Mouse (Mus musculus): ENCODE data around the gene Pank1. TPM values are rescaled to one million over a fixed set of nuclear protein-coding genes. Genes with fewer than 3 reads are reported as not detected.

The Pank1 gene
- polyA plus RNA-seq, 1 experiment from 2014 or later = 14.1 TPM

DNA sequence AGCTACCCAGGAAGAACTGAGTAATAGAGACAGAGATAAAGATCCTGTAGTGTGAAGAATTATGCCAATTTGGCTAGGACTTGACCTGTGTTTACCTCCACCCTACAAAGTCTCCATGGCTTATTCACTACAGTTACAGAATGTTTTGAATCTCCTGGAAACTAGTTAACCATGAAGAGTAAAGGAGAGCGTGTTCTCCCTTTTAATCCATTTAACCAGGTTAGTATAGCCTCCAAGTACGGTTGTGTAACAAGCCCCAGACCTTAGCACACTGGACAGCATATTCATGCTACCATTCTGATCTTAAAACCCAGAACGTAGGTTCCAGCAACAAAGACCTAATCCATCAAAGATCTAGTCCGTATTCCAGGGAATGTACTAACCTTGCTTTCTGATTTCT, 75.9 kb downstream of the Pank1 start:
- Histone ChIP-seq H3K9ac (replicated peaks; ENCODE audit: low read depth, low read length) (no peak overlapping the region), H3K4me1 (ENCODE audit: control insufficient read depth, insufficient read depth, low read length) (no peaks in the 10 kb centered on the region), H3K36me3 (ENCODE audit: control insufficient read depth, insufficient read depth, low read length) (no peaks in the 10 kb centered on the region), H3K27me3 (ENCODE audit: control insufficient read depth, insufficient read depth, low read length) (no peaks in the 10 kb centered on the region), H3K4me3 (ENCODE audit: low read depth, low read length) (no peak overlapping the region), H3K27ac (ENCODE audit: low read depth, low read length) (no peak overlapping the region), H3K4me2 (ENCODE audit: low read depth, low read length) (no peak overlapping the region), H3K9me3 (ENCODE audit: control insufficient read depth, low read length) (no peaks in the 10 kb centered on the region)
- WGBS = 92% methylated on average over 4 of the region's 4 CpGs
- no peak for ATAC-seq (ENCODE audit: low read depth)

DNA sequence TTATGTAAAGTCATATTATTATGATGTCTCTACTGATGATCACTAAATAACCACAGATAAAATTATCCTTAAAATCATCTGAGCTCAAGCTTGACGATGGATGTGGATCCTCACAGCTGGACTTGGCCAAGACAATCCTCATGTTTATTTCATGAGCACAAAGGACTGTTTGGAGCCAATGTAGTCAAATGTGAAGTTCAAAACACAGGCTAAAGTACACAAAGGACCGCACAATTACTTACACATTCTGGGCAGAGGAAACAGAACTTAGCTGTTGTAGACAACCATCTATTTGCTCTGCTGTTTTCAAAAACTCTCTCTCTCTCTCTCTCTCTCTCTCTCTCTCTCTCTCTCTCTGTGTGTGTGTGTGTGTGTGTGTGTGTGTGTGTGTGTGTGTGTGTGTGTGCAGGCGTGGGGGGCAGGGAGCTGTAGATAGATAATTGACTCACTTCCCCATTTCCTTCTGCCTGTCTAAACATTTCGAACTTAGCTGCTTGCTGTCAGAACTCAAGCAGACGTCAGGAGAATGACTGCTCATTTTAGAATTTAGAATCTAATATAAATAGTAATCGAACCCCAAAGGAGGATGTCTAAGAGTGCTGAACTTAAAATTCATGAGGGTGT, 79.5 kb downstream of the Pank1 start:
- Histone ChIP-seq H3K27ac (ENCODE audit: low read depth, low read length) (no peak overlapping the region), H3K4me2 (ENCODE audit: low read depth, low read length) (no peak overlapping the region), H3K9ac (replicated peaks; ENCODE audit: low read depth, low read length) (no peak overlapping the region), H3K4me3 (ENCODE audit: low read depth, low read length) (no peak overlapping the region), H3K36me3 (ENCODE audit: control insufficient read depth, insufficient read depth, low read length) (no peaks in the 10 kb centered on the region), H3K4me1 (ENCODE audit: control insufficient read depth, insufficient read depth, low read length) (no peaks in the 10 kb centered on the region), H3K9me3 (ENCODE audit: control insufficient read depth, low read length) (no peaks in the 10 kb centered on the region), H3K27me3 (ENCODE audit: control insufficient read depth, insufficient read depth, low read length) (no peaks in the 10 kb centered on the region)
- ATAC-seq (ENCODE audit: low read depth) = peak; percentile 34; the same call in 1 of the 2 replicates
- 64% methylated on average over 6 of the region's 6 CpGs for WGBS

DNA sequence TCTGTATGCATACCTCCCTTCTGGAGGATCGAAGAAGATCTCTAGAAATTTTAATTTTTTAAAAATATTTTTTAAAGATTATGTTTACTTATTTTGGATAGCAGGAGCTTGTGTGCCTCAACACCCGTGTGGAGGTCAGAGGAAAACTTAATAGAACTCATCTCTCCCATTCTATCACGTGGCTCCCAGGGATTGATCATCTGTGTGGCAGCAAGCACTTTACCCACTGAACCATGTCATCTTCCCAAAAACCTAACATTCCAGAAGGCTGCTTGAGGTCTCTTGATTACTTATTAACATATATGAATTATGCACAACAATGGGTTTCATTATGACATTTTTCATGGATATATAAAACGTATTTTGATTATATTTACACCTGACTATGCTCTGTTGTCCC, 82.9 kb downstream of the Pank1 start:
- ATAC-seq (ENCODE audit: low read depth) = no peak
- H3K4me3 ChIP-seq (ENCODE audit: low read depth, low read length) = no peak overlapping the region
- no peak overlapping the region for H3K9ac ChIP-seq (replicated peaks; ENCODE audit: low read depth, low read length)
- no peak overlapping the region for H3K4me2 ChIP-seq (ENCODE audit: low read depth, low read length)
- H3K36me3 ChIP-seq (ENCODE audit: control insufficient read depth, insufficient read depth, low read length) = no peaks in the 10 kb centered on the region
- H3K4me1 ChIP-seq (ENCODE audit: control insufficient read depth, insufficient read depth, low read length) = no peaks in the 10 kb centered on the region
- H3K27me3 ChIP-seq (ENCODE audit: control insufficient read depth, insufficient read depth, low read length) = no peaks in the 10 kb centered on the region
- H3K9me3 ChIP-seq (ENCODE audit: control insufficient read depth, low read length) = no peaks in the 10 kb centered on the region
- no peak overlapping the region for H3K27ac ChIP-seq (ENCODE audit: low read depth, low read length)
- 86% methylated on average over 4 of the region's 4 CpGs for WGBS

DNA sequence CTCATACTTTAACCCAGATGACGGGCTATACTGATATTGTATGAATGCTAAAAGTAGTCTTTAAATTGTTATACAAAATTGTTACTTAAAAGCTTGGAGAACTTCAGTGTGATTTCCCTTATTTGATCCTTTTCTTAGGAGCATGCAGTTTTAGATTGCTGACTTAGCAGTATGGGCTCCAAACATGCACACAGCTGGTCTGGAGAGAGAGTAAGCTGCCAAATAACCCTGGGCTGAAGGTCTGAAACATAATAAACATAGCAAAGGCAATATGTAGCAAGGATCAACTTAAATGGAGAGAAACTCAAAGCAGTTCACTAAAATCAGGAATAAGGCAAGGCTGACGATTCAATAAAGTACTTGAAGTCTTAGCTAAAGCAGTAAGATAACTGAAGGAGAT, 96.8 kb downstream of the Pank1 start:
- no peak overlapping the region for H3K9ac ChIP-seq (replicated peaks; ENCODE audit: low read depth, low read length)
- no peaks in the 10 kb centered on the region for H3K36me3 ChIP-seq (ENCODE audit: control insufficient read depth, insufficient read depth, low read length)
- 93% methylated on average over 2 of the region's 2 CpGs for WGBS
- no peak overlapping the region for H3K4me3 ChIP-seq (ENCODE audit: low read depth, low read length)
- no peak overlapping the region for H3K4me2 ChIP-seq (ENCODE audit: low read depth, low read length)
- no peaks in the 10 kb centered on the region for H3K4me1 ChIP-seq (ENCODE audit: control insufficient read depth, insufficient read depth, low read length)
- no peaks in the 10 kb centered on the region for H3K9me3 ChIP-seq (ENCODE audit: control insufficient read depth, low read length)
- no peak overlapping the region for H3K27ac ChIP-seq (ENCODE audit: low read depth, low read length)
- no peak for ATAC-seq (ENCODE audit: low read depth)
- no peaks in the 10 kb centered on the region for H3K27me3 ChIP-seq (ENCODE audit: control insufficient read depth, insufficient read depth, low read length)

DNA sequence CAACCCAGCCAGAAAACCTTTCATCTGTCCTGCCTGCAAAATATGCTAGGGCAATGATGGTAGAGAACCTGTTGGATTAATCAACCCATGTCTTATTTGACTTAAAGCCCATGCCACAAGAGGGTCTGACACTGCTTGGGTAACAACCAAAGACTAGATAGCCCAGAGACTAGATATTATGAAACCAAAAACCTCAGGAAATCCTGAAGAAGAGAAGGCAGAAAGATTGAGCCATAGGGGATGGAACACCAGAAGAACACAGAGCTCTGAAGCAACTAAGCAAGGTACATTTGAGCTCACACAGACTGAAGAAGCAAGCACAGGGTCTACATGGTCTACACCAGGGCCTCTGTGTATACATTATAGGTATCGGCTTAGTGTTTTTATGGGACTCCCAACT, 100.3 kb downstream of the Pank1 start:
- Histone ChIP-seq H3K9me3 (ENCODE audit: control insufficient read depth, low read length) (no peaks in the 10 kb centered on the region), H3K4me2 (ENCODE audit: low read depth, low read length) (no peak overlapping the region), H3K9ac (replicated peaks; ENCODE audit: low read depth, low read length) (no peak overlapping the region), H3K4me1 (ENCODE audit: control insufficient read depth, insufficient read depth, low read length) (no peaks in the 10 kb centered on the region), H3K27ac (ENCODE audit: low read depth, low read length) (no peak overlapping the region), H3K36me3 (ENCODE audit: control insufficient read depth, insufficient read depth, low read length) (no peaks in the 10 kb centered on the region), H3K27me3 (ENCODE audit: control insufficient read depth, insufficient read depth, low read length) (no peaks in the 10 kb centered on the region), H3K4me3 (ENCODE audit: low read depth, low read length) (no peak overlapping the region)
- ATAC-seq (ENCODE audit: low read depth) = no peak
- 87% methylated on average over 1 of the region's 1 CpGs for WGBS

DNA sequence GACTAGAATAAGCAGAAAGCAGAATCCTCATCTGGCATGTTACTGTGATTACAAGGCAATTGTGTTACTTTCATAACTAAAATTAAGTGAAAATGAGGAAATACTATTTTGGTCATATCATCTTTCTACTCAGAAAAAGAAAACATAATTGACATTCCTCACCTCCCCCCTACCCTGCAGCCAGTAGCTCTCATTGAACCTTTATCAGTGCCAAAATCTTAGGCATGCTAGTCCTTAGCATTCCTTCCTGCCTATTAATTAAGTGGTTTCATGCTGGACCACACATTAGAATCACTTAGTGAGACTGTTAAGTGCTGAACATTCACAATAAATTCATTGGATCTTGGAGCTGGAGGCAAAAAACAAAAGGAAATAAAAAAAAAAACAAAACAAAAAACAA, 101.2 kb downstream of the Pank1 start:
- no peak overlapping the region for H3K9ac ChIP-seq (replicated peaks; ENCODE audit: low read depth, low read length)
- no peak overlapping the region for H3K27ac ChIP-seq (ENCODE audit: low read depth, low read length)
- ATAC-seq (ENCODE audit: low read depth) = no peak
- no peaks in the 10 kb centered on the region for H3K36me3 ChIP-seq (ENCODE audit: control insufficient read depth, insufficient read depth, low read length)
- no peaks in the 10 kb centered on the region for H3K4me1 ChIP-seq (ENCODE audit: control insufficient read depth, insufficient read depth, low read length)
- H3K9me3 ChIP-seq (ENCODE audit: control insufficient read depth, low read length) = no peaks in the 10 kb centered on the region
- H3K27me3 ChIP-seq (ENCODE audit: control insufficient read depth, insufficient read depth, low read length) = no peaks in the 10 kb centered on the region
- no peak overlapping the region for H3K4me2 ChIP-seq (ENCODE audit: low read depth, low read length)
- no peak overlapping the region for H3K4me3 ChIP-seq (ENCODE audit: low read depth, low read length)

DNA sequence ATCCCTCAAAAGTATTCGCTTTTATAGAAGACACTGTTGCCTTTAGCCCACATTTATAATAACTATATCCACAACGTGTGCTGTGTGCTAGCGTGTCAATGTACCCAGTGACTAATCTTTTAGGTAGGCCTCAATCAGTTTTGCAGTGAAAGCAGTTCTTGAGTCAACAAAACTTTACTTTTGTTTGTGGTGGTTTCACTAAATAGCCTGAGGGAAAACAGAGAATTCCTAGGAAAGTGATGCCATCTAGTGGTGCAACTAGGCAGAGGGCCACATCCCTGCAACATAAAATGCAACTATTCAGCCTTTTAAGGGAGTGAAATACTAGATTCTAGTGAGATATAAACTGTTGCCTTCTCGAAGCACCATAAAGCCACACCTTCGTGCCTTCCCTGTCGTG, 106.5 kb downstream of the Pank1 start:
- Histone ChIP-seq H3K4me2 (ENCODE audit: low read depth, low read length) (no peak overlapping the region), H3K36me3 (ENCODE audit: control insufficient read depth, insufficient read depth, low read length) (no peaks in the 10 kb centered on the region), H3K27ac (ENCODE audit: low read depth, low read length) (no peak overlapping the region), H3K9me3 (ENCODE audit: control insufficient read depth, low read length) (no peaks in the 10 kb centered on the region), H3K9ac (replicated peaks; ENCODE audit: low read depth, low read length) (no peak overlapping the region), H3K4me1 (ENCODE audit: control insufficient read depth, insufficient read depth, low read length) (no peaks in the 10 kb centered on the region), H3K27me3 (ENCODE audit: control insufficient read depth, insufficient read depth, low read length) (no peaks in the 10 kb centered on the region), H3K4me3 (ENCODE audit: low read depth, low read length) (no peak overlapping the region)
- 31% methylated on average over 6 of the region's 6 CpGs for WGBS
- no peak for ATAC-seq (ENCODE audit: low read depth)

DNA sequence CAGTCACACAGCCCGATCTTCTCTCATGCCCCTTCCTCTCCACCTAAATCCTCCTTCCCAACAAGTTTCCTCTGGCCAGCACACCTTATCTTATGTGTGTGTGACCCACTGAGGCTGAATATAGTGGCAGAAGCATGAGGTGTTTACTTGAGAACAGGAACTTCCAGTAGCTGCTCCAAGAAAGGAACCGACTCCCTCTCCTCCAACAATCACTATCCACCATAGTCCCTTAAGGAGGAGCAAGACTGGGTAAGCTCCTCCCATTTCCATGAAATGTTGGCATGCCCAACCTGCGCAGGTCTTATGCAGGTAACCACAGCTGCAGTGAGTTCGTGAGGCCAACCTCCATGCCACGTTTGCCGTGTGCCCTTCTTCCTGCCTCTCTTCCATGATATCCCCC, 108.5 kb downstream of the Pank1 start:
- H3K4me3 ChIP-seq (ENCODE audit: low read depth, low read length) = no peak overlapping the region
- 89% methylated on average over 6 of the region's 6 CpGs for WGBS
- no peaks in the 10 kb centered on the region for H3K4me1 ChIP-seq (ENCODE audit: control insufficient read depth, insufficient read depth, low read length)
- no peaks in the 10 kb centered on the region for H3K27me3 ChIP-seq (ENCODE audit: control insufficient read depth, insufficient read depth, low read length)
- no peaks in the 10 kb centered on the region for H3K9me3 ChIP-seq (ENCODE audit: control insufficient read depth, low read length)
- ATAC-seq (ENCODE audit: low read depth) = no peak
- no peak overlapping the region for H3K4me2 ChIP-seq (ENCODE audit: low read depth, low read length)
- no peak overlapping the region for H3K9ac ChIP-seq (replicated peaks; ENCODE audit: low read depth, low read length)
- no peak overlapping the region for H3K27ac ChIP-seq (ENCODE audit: low read depth, low read length)
- H3K36me3 ChIP-seq (ENCODE audit: control insufficient read depth, insufficient read depth, low read length) = no peaks in the 10 kb centered on the region

DNA sequence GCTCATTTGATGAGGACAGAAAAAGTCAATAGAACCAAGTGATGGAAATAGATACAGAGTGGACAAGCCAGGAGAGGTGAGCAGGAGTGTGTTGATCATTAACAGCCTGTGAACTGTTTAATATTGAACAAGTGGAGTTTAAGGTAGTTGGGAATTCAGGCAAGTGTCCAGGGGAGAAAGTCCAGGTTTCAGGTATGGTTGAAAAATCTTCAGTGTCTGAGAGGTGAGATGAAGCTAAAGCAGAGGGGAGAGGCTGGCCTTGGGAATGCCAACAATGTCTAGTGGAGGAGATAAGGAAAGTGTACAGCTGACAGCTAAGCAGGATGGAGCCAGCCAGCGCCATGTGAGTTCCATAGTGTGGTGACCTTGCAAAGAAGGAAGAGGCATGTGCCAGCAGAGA, 120.5 kb downstream of the Pank1 start:
- no peaks in the 10 kb centered on the region for H3K36me3 ChIP-seq (ENCODE audit: control insufficient read depth, insufficient read depth, low read length)
- H3K27me3 ChIP-seq (ENCODE audit: control insufficient read depth, insufficient read depth, low read length) = no peaks in the 10 kb centered on the region
- H3K4me3 ChIP-seq (ENCODE audit: low read depth, low read length) = no peak overlapping the region
- no peak overlapping the region for H3K4me2 ChIP-seq (ENCODE audit: low read depth, low read length)
- no peak for ATAC-seq (ENCODE audit: low read depth)
- no peaks in the 10 kb centered on the region for H3K4me1 ChIP-seq (ENCODE audit: control insufficient read depth, insufficient read depth, low read length)
- H3K27ac ChIP-seq (ENCODE audit: low read depth, low read length) = no peak overlapping the region
- H3K9me3 ChIP-seq (ENCODE audit: control insufficient read depth, low read length) = no peaks in the 10 kb centered on the region
- no peak overlapping the region for H3K9ac ChIP-seq (replicated peaks; ENCODE audit: low read depth, low read length)
- 86% methylated on average over 1 of the region's 1 CpGs for WGBS

Data from neural tube, embryonic 14.5 days (tissue).